Mouse (Mus musculus) spleen, adult 10 weeks (tissue): ENCODE data around the gene Gabra3. TPM values are rescaled to one million over a fixed set of nuclear protein-coding genes. Genes with fewer than 3 reads are reported as not detected.

ENCODE experiments used
- polyA plus RNA-seq: library from polyadenylated mRNA; stranded (reverse); fragments of 350-450 nt; fragmentation: Illumina TruSeq; extraction: RNeasy Lipid Tissue Mini Kit (QIAGEN cat#74804); gene quantifications from one replicate; pipeline ENCODE4 v1.2.3, GENCODE M21; 2015; ENCODE audit warnings: low replicate concordance; ENCODE audit not compliant: insufficient read depth

Gabra3 gene
- 16.2 TPM for polyA plus RNA-seq

GRCm38 (mm10) chrX:72656230-72656898 lies at the start of gene Gabra3:
Gene Gabra3, minus strand, starts transcription at chrX:72656848.

GRCm38 (mm10) chrX:72386758-72387157 lies 269.9 kb downstream of the Gabra3 start, which contains the start of gene Magea10:
Gene Magea10, minus strand, starts transcription at chrX:72386858.

Other genes with a start within 250 kb of the Gabra3 start
- gene Gabrq, start 168.3 kb upstream of the Gabra3 start, polyA plus RNA-seq, result 9.1 TPM